Mouse (Mus musculus) liver, adult 2 months (tissue): ENCODE measurements at regions not wholly inside any gene's neighbourhood (a gene's known extent, or its start where the extent isn't known, plus 50 kb on each side); places are given as distances from the start of the nearest gene placed in this dataset.

Experiments
- CTCF ChIP-seq: fragments of 200-500 bp; IDR thresholded peaks from 2 replicates; pipeline ENCODE4 v1.5.1; 2011; ENCODE audit warnings: low read depth, low read length, control low read depth
- POLR2A ChIP-seq: fragments of 200-500 bp; IDR thresholded peaks from 2 replicates; pipeline ENCODE4 v1.6.1; 2011; ENCODE audit warnings: low read length, control low read depth; ENCODE audit not compliant: insufficient read depth; ENCODE audit errors: extremely low read depth

- TF ChIP-seq CTCF (no peak), POLR2A (no peak)
Measured at GRCm38 (mm10) chr9:30190078-30190477, 227.1 kb upstream of the Ntm start.
